Comparison of ENCODE assay signal across 18 mouse cellular contexts in genomic region chr1:88309020-88309419, GRCm38 (mm10). TPM values are rescaled to one million over a fixed set of nuclear protein-coding genes. Genes with fewer than 3 reads are reported as not detected.
A peak's percentile ranks its signal among the peaks of the same experiment; 100 is the strongest.
DNase-seq lines count a peak whose midpoint lies in the region; ATAC-seq and TF ChIP-seq lines count a peak whose summit lies in the region.
"Had no signal": no experiment of that assay in that cellular context is flagged by ENCODE, and none has a peak within 500 bp of the region (broad histone marks: within the 10 kb centered on the region; RNA-seq: fewer than 3 reads in every experiment).

No protein-coding gene starts in this region.

- TF ChIP-seq CTCF in intestine, postnatal 0 days (IDR thresholded peaks at IDR 0.05; ENCODE audit: low read depth): no peak

- no peak overlapping the region for H3K27ac ChIP-seq in intestine, embryonic 16.5 days (ENCODE audit: low read length)
- H3K27ac ChIP-seq in intestine, postnatal 0 days (ENCODE audit: low read depth, low read length): no peak overlapping the region
- H3K27ac ChIP-seq in embryonic facial prominence, embryonic 10.5 days (replicated peaks): no peak overlapping the region
- H3K27ac ChIP-seq: heart, adult 2 months; liver, embryonic 15.5 days; stomach, embryonic 15.5 days had no signal

- no peaks in the 10 kb centered on the region for H3K27me3 ChIP-seq in intestine, embryonic 16.5 days (replicated peaks; ENCODE audit: control insufficient read depth, insufficient read depth, low read length)
- no peaks in the 10 kb centered on the region for H3K27me3 ChIP-seq in intestine, postnatal 0 days (replicated peaks; ENCODE audit: control insufficient read depth, insufficient read depth, low read length)
- no peaks in the 10 kb centered on the region for H3K27me3 ChIP-seq in embryonic facial prominence, embryonic 10.5 days (replicated peaks; ENCODE audit: low read depth, poor library complexity, severe bottlenecking)
- H3K27me3 ChIP-seq: liver, embryonic 15.5 days; stomach, embryonic 15.5 days had no signal

- peaks cover 10% of the 10 kb centered on the region; the same call in 1 of the 2 replicates for H3K9me3 ChIP-seq in intestine, embryonic 16.5 days (ENCODE audit: control insufficient read depth, low read length)
- peaks cover 30% of the 10 kb centered on the region; the same call in 1 of the 2 replicates for H3K9me3 ChIP-seq in intestine, postnatal 0 days (ENCODE audit: control insufficient read depth)
- H3K9me3 ChIP-seq in embryonic facial prominence, embryonic 10.5 days: peaks cover 65% of the 10 kb centered on the region
- H3K9me3 ChIP-seq: stomach, embryonic 15.5 days had no signal

- no peaks in the 10 kb centered on the region for H3K36me3 ChIP-seq in intestine, embryonic 16.5 days (ENCODE audit: control insufficient read depth, insufficient read depth, low read length)
- no peaks in the 10 kb centered on the region for H3K36me3 ChIP-seq in intestine, postnatal 0 days (ENCODE audit: control insufficient read depth, insufficient read depth)
- no peaks in the 10 kb centered on the region for H3K36me3 ChIP-seq in embryonic facial prominence, embryonic 10.5 days (replicated peaks)
- H3K36me3 ChIP-seq: liver, embryonic 15.5 days; stomach, embryonic 15.5 days had no signal

- WGBS in intestine, embryonic 16.5 days: 46% methylated on average over 2 of the region's 2 CpGs
- WGBS in intestine, postnatal 0 days: 47% methylated on average over 2 of the region's 2 CpGs
- WGBS in embryonic facial prominence, embryonic 10.5 days: 47% methylated on average over 2 of the region's 2 CpGs

- no peak overlapping the region for H3K9ac ChIP-seq in intestine, embryonic 16.5 days (ENCODE audit: low read depth, low read length)
- H3K9ac ChIP-seq in intestine, postnatal 0 days (ENCODE audit: low read depth, low read length): no peak overlapping the region
- H3K9ac ChIP-seq: liver, embryonic 15.5 days; stomach, embryonic 15.5 days had no signal

- no peaks in the 10 kb centered on the region for H3K4me1 ChIP-seq in intestine, embryonic 16.5 days (ENCODE audit: control insufficient read depth, insufficient read depth, low read length)
- no peaks in the 10 kb centered on the region for H3K4me1 ChIP-seq in intestine, postnatal 0 days (replicated peaks; ENCODE audit: control insufficient read depth, insufficient read depth, low read length)
- no peaks in the 10 kb centered on the region for H3K4me1 ChIP-seq in embryonic facial prominence, embryonic 10.5 days
- H3K4me1 ChIP-seq: liver, embryonic 15.5 days; stomach, embryonic 15.5 days had no signal

- H3K4me2 ChIP-seq in intestine, embryonic 16.5 days (ENCODE audit: low read depth, low read length): no peak overlapping the region
- H3K4me2 ChIP-seq in intestine, postnatal 0 days (replicated peaks; ENCODE audit: low read depth): no peak overlapping the region
- H3K4me2 ChIP-seq: liver, embryonic 15.5 days; stomach, embryonic 15.5 days had no signal

- ATAC-seq in intestine, embryonic 16.5 days: 0 out of 2 replicates have a peak, but pooled peaks have one; percentile 19
- no peak for ATAC-seq in intestine, postnatal 0 days

- no peak overlapping the region for H3K4me3 ChIP-seq in intestine, embryonic 16.5 days (ENCODE audit: low read length)
- H3K4me3 ChIP-seq in intestine, postnatal 0 days (ENCODE audit: low read depth, low read length): no peak overlapping the region
- no peak overlapping the region for H3K4me3 ChIP-seq in embryonic facial prominence, embryonic 10.5 days
- H3K4me3 ChIP-seq: heart, adult 2 months; liver, embryonic 15.5 days; myocyte; stomach, embryonic 15.5 days had no signal

- peak; percentile 9 for DNase-seq in embryo, embryonic 10.5 days (ENCODE audit: low spot score)
- no peak for DNase-seq in embryo, embryonic 11 days
- DNase-seq in 416B (ENCODE audit: low read depth): peak; percentile 5
- peak; percentile 9 for DNase-seq in embryonic facial prominence, embryonic 10.5 days (ENCODE audit: low spot score)
- DNase-seq in spleen, postnatal 14 days (ENCODE audit: low spot score in 2 of 2): no peak
- DNase-seq in urinary bladder, adult 18-20 months (ENCODE audit: low spot score in 2 of 2): no peak
- DNase-seq: cerebellum, adult 18-20 months; cerebellum, postnatal 36 days; gastrocnemius, postnatal 10 days; heart, adult 2 months; thymus, adult 2 months had no signal

RNA-seq across cellular contexts. Expression of gene Trpm8, which starts 31.6 kb away (rescaled TPM):
- not detected in 2 replicates for polyA plus RNA-seq in intestine, embryonic 16.5 days (2015; fragmentation: Nextera tagmentation; extraction: Ambion mirVana)
- polyA plus RNA-seq in intestine, postnatal 0 days (2015; fragmentation: Nextera tagmentation; extraction: Ambion mirVana): not detected in 2 replicates
- not detected in 2 replicates for polyA plus RNA-seq in embryonic facial prominence, embryonic 10.5 days (2016; fragmentation: Nextera tagmentation; extraction: Ambion mirVana)
- polyA plus RNA-seq: heart, adult 2 months; kidney, embryonic 16.5 days; liver, embryonic 15.5 days; small intestine, adult 2 months; stomach, embryonic 15.5 days had no signal

RNA-seq across cellular contexts. Expression of gene Hjurp, which starts 31.6 kb away (rescaled TPM):
- 135 and 141 TPM in 2 replicates for polyA plus RNA-seq in intestine, embryonic 16.5 days (2015; fragmentation: Nextera tagmentation; extraction: Ambion mirVana)
- 29.1 and 30.8 TPM in 2 replicates for polyA plus RNA-seq in intestine, postnatal 0 days (2015; fragmentation: Nextera tagmentation; extraction: Ambion mirVana)
- 219 and 220 TPM in 2 replicates for polyA plus RNA-seq in embryonic facial prominence, embryonic 10.5 days (2016; fragmentation: Nextera tagmentation; extraction: Ambion mirVana)

Comparison
In these comparisons a context has a peak if more than half of its experiments do, and no peak if none do; other contexts are left out.
1. DNase-seq: peak in embryo, embryonic 10.5 days (single experiment), 416B (single experiment) and embryonic facial prominence, embryonic 10.5 days (single experiment); none in embryo, embryonic 11 days (single experiment), spleen, postnatal 14 days (0 of 2) and urinary bladder, adult 18-20 months (0 of 2).